Mouse (Mus musculus): ENCODE results near the gene Tmem212.

The Tmem212 gene

DNA sequence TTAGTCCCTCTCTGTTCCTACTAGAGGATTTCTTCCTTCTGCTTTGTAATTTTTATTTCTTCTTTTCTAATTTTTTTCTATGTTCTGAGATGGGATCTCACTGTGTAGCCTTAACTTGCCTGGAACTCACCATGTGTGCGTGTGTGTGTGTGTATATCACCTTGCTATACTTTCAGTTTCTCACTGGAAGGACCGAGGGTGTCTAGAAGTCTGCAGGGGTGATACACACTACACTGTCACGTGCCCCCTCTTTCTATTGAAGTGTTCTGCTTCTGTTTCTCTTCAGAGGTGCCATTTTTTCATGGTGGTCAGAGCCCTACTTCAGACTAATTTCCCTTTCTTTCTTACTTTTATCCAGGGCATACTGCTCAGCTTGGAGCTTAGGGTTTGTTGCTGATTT is 56.4 kb downstream of the Tmem212 start:
- DNase-seq, result no peak

- DNase-seq, result no peak
Observed at GRCm38 (mm10) chr3:27839231-27839630, 56.9 kb downstream of the Tmem212 start.

DNA sequence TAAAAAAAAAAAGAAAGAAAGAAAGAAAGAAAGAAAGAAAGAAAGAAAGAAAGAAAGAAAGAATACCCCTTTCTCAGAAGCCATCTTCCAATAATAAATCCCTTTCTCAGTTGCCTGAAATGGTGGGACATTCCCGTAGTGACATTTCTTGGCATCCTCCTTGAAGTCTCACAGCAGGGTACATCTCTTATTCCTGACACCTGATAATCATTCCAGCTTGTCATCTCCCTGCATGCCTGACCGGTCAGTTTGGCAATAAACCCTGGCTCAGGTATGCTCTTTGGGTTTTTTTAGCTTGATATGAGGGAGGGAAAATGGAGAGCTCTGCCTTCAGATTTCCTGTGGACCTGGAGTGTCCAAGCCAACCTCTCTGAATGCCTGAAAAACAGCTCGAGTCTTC is 59.9 kb downstream of the Tmem212 start:
- no peak for DNase-seq

DNA sequence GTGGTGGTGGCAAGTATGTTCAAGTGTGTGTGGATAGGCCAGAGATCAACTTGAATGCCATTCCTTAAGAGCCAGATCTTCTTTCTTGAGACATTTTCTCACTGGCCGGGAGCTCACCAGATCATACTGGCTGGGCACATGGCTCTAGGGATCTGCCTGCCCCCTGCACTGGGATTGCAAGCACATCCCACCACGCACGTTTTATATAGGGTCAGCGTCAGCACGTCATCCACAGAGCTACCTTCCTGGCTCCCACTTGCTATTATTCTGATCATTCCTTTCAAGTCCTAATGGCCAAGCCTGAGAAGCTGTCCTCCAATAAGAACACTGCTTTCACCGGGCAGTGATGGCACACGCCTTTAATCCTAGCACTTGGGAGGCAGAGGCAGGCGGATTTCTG is 60.4 kb downstream of the Tmem212 start:
- no peak for DNase-seq

DNA sequence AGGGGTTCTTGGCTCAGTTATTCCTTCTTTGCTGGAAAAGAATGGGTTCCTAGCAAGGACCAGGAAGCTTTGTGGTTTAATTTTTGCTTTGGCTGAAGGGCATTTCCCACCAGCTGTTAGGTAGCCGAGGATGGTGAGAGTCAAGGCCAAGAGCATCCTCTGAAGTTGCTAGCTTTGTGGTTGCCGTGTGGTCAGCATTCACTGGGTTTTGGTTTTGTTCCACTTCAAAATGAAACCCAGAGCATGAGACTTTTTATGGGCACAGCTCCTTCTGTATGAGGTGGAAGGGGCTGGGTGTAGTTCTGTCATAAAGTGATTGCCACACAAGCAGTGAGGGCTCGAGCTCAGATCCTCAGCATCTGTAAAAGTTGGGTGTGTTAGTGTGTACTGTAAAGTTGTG is 67.4 kb downstream of the Tmem212 start:
- no peak for DNase-seq

GRCm38 (mm10) chr3:27827236-27827635 is 68.9 kb downstream of the Tmem212 start:
- no peak for DNase-seq

- no peak for DNase-seq
Observed at GRCm38 (mm10) chr3:27825985-27826384, 70.2 kb downstream of the Tmem212 start.
